Mouse (Mus musculus): ENCODE results near the gene Nlgn3.

GRCm38 (mm10) chrX:101351188-101351587, 52.2 kb downstream of the Nlgn3 start:
- no peak for TF ChIP-seq POLR2A (IDR thresholded peaks at IDR 0.05; ENCODE audit: insufficient read depth, low read depth, low read length)
- no peak for TF ChIP-seq CTCF (IDR thresholded peaks at IDR 0.05; ENCODE audit: insufficient read depth, low read depth, low read length)
